Mouse (Mus musculus): ENCODE data around the gene Ccdc157. TPM values are rescaled to one million over a fixed set of nuclear protein-coding genes. Genes with fewer than 3 reads are reported as not detected.
"Not testable (repeated sequence)": the region's sequence is repeated elsewhere in the genome, so short reads cannot be mapped to it uniquely, and the experiment has no call there.

Gene Ccdc157
- total RNA-seq, 2 experiments from 2014 or later, result 3.1 to 3.2 TPM

GRCm38 (mm10) chr11:4128461-4128860, 31.6 kb downstream of the Ccdc157 start:
- DNase-seq, result not testable (repeated sequence)

GRCm38 (mm10) chr11:4127059-4127458, 33.0 kb downstream of the Ccdc157 start:
- no peak for DNase-seq

GRCm38 (mm10) chr11:4123922-4124321, 36.2 kb downstream of the Ccdc157 start:
- DNase-seq, result no peak

GRCm38 (mm10) chr11:4122742-4123579, 37.1 kb downstream of the Ccdc157 start, which contains the start of gene Sec14l2:
Gene Sec14l2, minus strand, starts transcription at chr11:4123415.
- no peak for DNase-seq

GRCm38 (mm10) chr11:4122226-4122625, 37.9 kb downstream of the Ccdc157 start:
- no peak for DNase-seq

GRCm38 (mm10) chr11:4121691-4122090, 38.4 kb downstream of the Ccdc157 start:
- no peak for DNase-seq

GRCm38 (mm10) chr11:4119635-4120034, 40.5 kb downstream of the Ccdc157 start:
- no peak for DNase-seq

GRCm38 (mm10) chr11:4118081-4118921, 41.8 kb downstream of the Ccdc157 start:
- DNase-seq, result peak; percentile 48

- no peak for DNase-seq
These were observed 42.6 kb downstream of the Ccdc157 start for GRCm38 (mm10) chr11:4117372-4118071.

- DNase-seq, result no peak
These were observed 43.5 kb downstream of the Ccdc157 start for GRCm38 (mm10) chr11:4116458-4117141.

GRCm38 (mm10) chr11:4115407-4115806, 44.7 kb downstream of the Ccdc157 start:
- no peak for DNase-seq

- DNase-seq, result not testable (repeated sequence)
These were observed 45.6 kb downstream of the Ccdc157 start for GRCm38 (mm10) chr11:4114541-4114940.

GRCm38 (mm10) chr11:4113970-4114369, 46.1 kb downstream of the Ccdc157 start:
- DNase-seq, result no peak

GRCm38 (mm10) chr11:4113496-4113895, 46.6 kb downstream of the Ccdc157 start:
- DNase-seq, result no peak

- DNase-seq, result no peak
These were observed 47.2 kb downstream of the Ccdc157 start for GRCm38 (mm10) chr11:4112861-4113260.

- no peak for DNase-seq
These were observed 48.1 kb downstream of the Ccdc157 start for GRCm38 (mm10) chr11:4112033-4112432.

- no peak for DNase-seq
These were observed 51.4 kb downstream of the Ccdc157 start for GRCm38 (mm10) chr11:4108691-4109090.

- not testable (repeated sequence) for DNase-seq
These were observed 52.2 kb downstream of the Ccdc157 start for GRCm38 (mm10) chr11:4107901-4108300.

GRCm38 (mm10) chr11:4105444-4105843, 54.6 kb downstream of the Ccdc157 start:
- DNase-seq, result no peak

GRCm38 (mm10) chr11:4104989-4105388, 55.1 kb downstream of the Ccdc157 start:
- DNase-seq, result no peak

GRCm38 (mm10) chr11:4103522-4103921, 56.6 kb downstream of the Ccdc157 start:
- DNase-seq, result no peak

- no peak for DNase-seq
These were observed 58.2 kb downstream of the Ccdc157 start for GRCm38 (mm10) chr11:4101851-4102250.
